Mouse (Mus musculus): ENCODE measurements at regions not wholly inside any gene's neighbourhood (a gene's known extent, or its start where the extent isn't known, plus 50 kb on each side); places are given as distances from the start of the nearest gene placed in this dataset.
A peak's percentile ranks its signal among the peaks of the same experiment; 100 is the strongest.

DNA sequence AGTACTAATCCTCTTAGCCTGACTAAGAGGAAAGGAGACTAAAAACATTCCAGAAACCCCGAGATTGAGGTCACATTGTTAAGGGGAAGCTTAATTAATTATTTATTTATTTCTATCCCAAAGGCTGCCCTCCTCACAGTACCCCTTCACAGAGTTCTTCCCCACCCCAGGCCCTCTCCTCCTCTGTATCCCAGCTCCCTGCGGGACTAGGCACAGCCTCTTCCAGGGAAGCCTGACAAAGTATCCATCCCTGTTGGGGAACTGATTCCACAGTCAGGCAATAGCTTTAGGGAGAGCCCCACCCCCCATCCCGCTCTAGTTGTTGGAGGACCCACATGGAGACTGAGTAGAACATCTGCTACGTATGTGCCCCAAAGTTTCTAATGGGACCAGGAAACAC lies 254.6 kb downstream of the Atp23 start:
- no peak for DNase-seq (ENCODE audit: low read depth, low spot score)

DNA sequence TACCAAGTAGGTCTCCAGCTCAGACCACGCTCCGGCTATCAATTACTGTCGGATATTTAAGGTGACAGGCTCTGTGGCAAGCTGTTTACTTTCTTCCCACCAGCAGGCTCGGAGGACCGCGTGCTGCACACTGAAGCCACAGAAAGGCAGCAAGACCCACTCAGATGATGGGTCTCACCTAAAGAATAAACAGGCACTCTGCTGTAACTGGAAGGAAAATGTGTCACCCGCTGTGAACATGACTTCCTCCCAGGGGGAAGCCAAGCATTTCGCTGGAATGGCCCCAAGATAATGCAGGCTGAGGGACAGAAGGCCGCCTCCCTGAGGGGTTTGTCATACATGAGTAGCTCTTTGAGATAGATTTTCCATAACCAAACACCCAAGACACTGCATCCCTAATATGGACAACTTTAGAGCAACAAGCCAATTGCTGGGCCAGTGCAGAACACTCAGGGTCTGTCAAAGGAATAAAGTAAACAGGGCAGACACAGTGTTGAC lies 259.3 kb downstream of the Atp23 start:
- DNase-seq (ENCODE audit: low read depth, low spot score) = no peak

GRCm38 (mm10) chr10:126634731-126635130 lies 266.4 kb downstream of the Atp23 start:
- no peak for DNase-seq (ENCODE audit: low read depth, low spot score)

DNA sequence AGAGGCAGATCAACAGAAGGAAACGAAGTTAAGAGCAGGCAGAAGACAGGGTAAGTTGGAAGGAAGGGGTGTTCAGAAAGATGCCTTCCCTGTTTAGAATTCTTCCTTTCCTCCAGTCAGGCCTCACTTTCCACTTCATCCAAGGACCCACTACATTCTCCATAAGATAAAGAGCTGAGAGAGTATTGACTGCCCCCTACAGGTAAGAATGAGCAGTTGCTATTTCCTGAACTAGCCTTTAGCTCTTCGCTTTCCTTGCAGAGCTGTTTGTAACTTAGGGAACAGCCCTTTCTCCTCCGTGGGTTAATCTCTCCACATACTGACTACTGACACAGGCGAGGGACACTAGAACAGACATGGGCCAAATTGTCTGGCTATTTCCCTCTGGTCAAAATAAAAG lies 273.1 kb downstream of the Atp23 start:
- DNase-seq (ENCODE audit: low read depth, low spot score) = no peak

GRCm38 (mm10) chr10:126625466-126625865 lies 275.7 kb downstream of the Atp23 start:
- no peak for DNase-seq (ENCODE audit: low read depth, low spot score)

GRCm38 (mm10) chr10:126620802-126621201 lies 280.4 kb downstream of the Atp23 start:
- no peak for DNase-seq (ENCODE audit: low read depth, low spot score)

DNA sequence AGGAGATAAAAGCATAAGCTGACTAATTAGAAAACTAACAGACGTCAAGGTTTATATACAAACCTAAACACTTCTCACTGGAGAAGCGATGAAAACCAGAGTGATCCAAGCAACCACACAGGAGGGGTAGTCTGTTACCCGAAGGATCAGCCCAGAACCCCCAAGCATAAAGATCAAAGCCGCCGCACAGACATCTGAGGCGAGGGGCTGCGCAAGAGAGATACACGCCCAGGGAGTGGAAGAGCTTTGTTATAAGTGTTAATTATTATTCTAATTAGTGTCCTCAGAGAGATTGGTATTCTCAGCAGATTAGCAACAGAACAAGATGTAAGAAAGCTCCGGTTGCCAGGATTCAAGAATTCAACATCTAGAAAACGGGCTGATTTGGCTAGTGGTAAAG lies 281.2 kb downstream of the Atp23 start:
- no peak for DNase-seq (ENCODE audit: low read depth, low spot score)

- DNase-seq (ENCODE audit: low read depth, low spot score) = no peak
These were observed 288.9 kb downstream of the Atp23 start for GRCm38 (mm10) chr10:126612226-126612625.

- DNase-seq (ENCODE audit: low read depth, low spot score) = no peak
These were observed 290.6 kb downstream of the Atp23 start for GRCm38 (mm10) chr10:126610506-126610905.

DNA sequence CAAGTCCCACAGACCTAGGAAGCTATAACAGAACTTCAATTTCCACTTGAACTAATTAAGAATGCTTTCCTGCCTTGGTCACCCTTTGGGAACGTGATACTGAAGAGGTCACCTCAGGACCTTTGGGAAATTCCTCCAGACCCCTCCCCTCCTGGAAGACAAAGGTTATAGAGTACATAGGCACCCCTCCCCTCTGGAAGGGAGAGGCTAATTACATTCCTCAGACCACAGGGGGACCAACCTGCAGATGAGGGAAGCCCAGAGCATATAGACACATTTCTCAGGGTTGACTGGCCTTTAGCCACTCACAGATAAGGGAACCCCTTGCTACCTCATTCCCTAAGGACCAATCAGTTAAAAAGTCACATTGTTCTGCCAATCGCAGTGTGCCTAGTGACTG lies 301.5 kb downstream of the Atp23 start:
- no peak for DNase-seq (ENCODE audit: low read depth, low spot score)

- no peak for DNase-seq (ENCODE audit: low read depth, low spot score)
These were observed 333.0 kb downstream of the Atp23 start for GRCm38 (mm10) chr10:126568155-126568554.

DNA sequence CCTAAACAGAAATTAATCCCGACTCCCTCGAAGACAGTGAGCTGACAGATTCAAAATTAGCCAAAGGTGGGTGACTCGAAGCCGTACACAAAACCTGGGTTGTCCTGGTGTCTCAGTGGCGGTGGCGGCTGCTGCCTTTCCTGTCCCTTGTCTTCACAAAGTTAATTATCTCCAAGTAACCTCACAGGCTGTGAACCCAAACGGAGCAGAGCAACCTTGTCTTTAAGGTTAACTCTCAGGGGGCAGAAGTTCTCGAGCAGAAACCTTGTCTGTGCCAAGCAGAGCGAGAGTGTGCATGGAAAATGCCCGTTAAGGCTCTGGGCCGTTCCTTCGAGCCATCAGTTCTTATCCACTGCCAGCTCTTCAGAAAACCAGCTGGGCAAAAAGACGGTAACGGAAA lies 335.8 kb downstream of the Atp23 start:
- no peak for DNase-seq (ENCODE audit: low read depth, low spot score)

DNA sequence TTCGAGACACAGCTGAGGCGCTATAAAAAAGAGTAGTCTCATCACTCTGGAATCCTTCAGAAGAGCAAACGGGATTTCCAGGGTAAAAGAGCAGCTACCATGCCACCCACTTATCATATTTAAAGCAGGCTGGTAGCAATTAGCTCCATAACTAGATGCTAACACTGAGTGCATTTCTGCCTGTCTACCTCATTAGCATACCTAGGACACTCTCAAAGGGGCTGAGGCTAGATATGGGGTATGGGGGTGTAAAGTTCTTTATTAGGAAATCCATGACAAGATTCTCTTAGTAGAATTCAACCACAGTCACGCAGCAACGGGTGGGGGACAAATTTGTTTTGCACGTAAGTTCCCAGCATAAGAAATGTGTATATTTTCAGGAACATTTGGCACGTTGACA lies 346.1 kb downstream of the Atp23 start:
- DNase-seq (ENCODE audit: low read depth, low spot score) = peak; percentile 39

- no peak for DNase-seq (ENCODE audit: low read depth, low spot score)
These were observed 369.2 kb downstream of the Atp23 start for GRCm38 (mm10) chr10:126531950-126532349.

DNA sequence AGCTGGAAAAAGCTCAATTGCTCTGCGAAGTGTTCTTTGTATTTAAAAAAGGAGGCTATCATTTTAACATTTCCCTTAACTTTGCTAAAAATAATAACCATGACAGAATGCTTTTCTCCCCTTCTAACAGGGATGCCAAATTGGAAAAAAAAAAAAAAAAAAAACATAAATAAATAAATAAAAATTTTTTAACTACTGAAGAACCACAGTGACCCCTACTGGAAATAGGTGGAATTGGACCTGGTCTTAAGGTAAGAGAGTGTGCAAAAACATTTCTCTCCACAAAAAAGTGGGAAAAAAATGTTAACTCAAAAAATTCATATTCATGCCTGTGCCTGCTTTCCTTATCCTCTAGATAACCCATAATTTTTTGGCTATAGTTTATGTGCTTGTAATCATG lies 369.8 kb downstream of the Atp23 start:
- DNase-seq (ENCODE audit: low read depth, low spot score) = peak; percentile 54

- DNase-seq (ENCODE audit: low read depth, low spot score) = no peak
These were observed 372.4 kb downstream of the Atp23 start for GRCm38 (mm10) chr10:126528801-126529200.

DNA sequence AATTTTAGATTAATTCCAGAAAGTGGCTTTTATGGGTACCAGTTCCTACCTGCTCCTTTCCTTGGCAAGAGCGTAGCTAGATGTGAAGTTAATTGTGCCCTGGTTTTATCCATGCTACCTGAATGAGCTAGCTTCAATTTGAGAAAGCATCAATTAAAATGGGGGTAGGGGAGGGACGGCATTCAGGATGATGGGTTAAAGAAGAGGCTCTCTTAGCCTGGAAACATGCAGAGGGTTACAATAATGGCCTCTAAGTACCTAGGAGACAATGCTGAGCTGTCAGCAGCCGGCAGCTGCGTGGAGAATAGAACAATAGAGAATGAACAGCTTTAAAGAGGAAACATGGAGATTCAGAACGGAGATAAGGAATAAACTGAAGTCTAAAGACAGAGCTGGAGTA lies 375.0 kb downstream of the Atp23 start:
- DNase-seq (ENCODE audit: low read depth, low spot score) = peak; percentile 23

DNA sequence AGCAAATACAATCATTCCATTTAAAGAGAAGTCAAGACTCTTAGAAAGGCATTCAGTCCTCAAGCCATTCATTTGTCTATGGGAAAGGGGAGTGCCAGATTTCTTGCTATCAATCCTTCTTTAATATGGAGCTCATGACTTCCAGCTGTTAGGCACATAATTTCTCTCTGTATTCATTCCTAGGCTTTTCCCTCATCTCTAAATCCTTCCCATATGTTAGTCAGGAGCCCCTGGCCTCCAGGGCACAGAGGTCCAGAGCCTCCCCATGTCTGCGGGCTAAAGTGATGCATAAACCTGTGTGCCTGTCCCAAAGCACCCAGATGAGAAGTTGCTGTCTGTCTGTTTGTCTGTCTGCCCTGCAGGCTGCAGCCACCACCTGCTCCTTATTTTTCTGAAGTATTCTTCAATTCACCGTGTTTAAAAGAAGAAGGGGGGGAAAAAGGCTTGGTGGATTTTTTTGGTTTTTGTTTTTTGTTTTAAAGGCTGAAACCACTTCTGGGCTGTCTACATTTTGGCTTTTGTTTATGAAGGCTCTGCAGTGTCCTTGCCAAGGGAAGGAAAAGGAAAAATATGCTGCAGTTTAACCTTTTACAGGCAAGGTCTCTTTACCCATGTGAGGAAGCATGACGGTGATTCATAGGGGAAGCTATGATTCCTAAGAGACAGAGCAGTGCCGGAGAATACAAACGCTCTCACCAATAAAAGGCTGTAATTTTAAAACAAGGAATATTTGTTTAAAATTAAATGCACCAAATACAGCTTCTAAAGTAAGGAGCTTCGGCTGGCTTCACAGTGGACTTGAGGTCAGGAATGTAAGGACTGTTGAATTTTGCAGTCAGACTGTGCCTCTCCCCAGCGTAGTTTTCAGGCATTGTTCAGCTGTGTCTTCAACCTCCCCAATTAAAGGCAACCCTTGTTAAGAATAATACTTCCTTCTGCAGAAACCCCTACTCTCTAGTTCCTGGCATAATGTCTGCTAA lies 379.0 kb downstream of the Atp23 start:
- DNase-seq (ENCODE audit: low read depth, low spot score) = no peak

DNA sequence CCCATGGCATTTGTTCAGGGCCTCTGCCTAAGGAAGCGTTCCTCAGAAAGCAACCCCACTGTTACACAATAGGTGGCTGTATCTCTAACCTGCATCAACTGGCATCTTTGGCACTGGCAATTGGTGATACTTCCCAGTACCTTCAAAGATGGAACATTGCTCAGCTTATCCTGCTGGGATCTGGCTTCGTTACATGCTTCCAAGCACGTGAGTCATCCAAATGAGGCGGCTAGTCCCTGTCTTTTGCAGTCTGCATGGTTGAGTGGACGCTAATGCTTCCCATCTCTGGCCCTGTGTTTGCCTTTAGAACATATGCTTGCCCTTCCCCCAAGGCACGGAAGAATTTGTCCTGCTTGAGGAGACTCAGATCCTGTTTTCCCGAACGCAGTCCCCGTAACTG lies 380.2 kb downstream of the Atp23 start:
- DNase-seq (ENCODE audit: low read depth, low spot score) = no peak

- no peak for DNase-seq (ENCODE audit: low read depth, low spot score)
These were observed 388.0 kb downstream of the Atp23 start for GRCm38 (mm10) chr10:126513185-126513584.

GRCm38 (mm10) chr10:126511511-126511910 lies 389.6 kb downstream of the Atp23 start:
- no peak for DNase-seq (ENCODE audit: low read depth, low spot score)

GRCm38 (mm10) chr10:126505988-126506387 lies 395.2 kb downstream of the Atp23 start:
- DNase-seq (ENCODE audit: low read depth, low spot score) = no peak

DNA sequence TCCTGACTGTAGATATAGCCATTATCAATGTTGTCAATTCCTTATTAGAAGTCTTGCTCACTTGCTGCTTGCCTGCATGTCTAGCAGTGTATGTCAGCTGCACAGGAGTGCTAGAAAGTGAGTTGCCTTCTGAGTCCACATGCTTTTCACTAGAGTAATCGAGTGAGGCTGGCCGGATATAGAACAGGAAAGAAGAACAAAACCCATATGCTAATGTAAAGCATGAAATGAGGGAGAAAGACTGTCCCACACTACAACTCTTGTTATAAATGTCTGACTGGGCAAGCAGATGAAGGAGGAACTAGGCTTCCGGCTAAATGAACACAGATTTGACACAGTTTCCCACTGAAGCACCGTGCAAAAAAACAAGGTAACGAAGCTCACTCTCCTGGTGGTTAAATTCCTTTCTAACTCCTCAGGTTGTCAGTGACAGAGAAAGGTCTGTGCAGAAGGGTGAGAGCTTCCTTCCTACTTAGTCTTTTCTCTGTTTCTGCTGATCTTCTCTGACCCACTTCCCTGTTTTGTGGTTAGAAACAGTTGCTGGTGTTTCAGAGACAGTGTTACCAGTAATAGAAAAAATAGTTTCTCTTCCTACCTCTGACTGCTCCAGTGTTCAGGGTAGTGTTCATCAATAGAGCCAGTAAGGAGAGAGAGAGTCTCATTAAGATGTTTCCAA lies 399.0 kb downstream of the Atp23 start:
- DNase-seq (ENCODE audit: low read depth, low spot score) = no peak
